Mouse (Mus musculus) ES-E14 (cell line): ENCODE data around the gene Ptprg. TPM values are rescaled to one million over a fixed set of nuclear protein-coding genes. Genes with fewer than 3 reads are reported as not detected.

Experiments used
- DNase-seq: peaks from one replicate; pipeline ENCODE4 v3.0.0-alpha.2; 2013; ENCODE audit warnings: low read depth, low spot score
- H3K27ac ChIP-seq: 2 replicates; pipeline ENCODE4 v1.5.1; 2012; ENCODE audit warnings: low read depth, mild to moderate bottlenecking, low read length, moderate library complexity, mixed read lengths; ENCODE audit not compliant: poor library complexity, insufficient read depth, severe bottlenecking
- H3K36me3 ChIP-seq: 2 replicates; pipeline ENCODE4 v1.6.1; 2012; ENCODE audit warnings: mild to moderate bottlenecking, low read length, moderate library complexity, mixed read lengths; ENCODE audit not compliant: control insufficient read depth, poor library complexity, insufficient read depth, severe bottlenecking
- H3K4me1 ChIP-seq, 2 experiments: fragments of 150-350 bp in 1 of 2; sonication (generic) in 1 of 2; 2 replicates each; pipeline ENCODE4 v1.6.1; 2012; ENCODE audit warnings: low read length in 2 of 2, mild to moderate bottlenecking in 1 of 2, mixed read lengths in 1 of 2; ENCODE audit not compliant: control insufficient read depth in 2 of 2, insufficient read depth in 2 of 2, poor library complexity in 1 of 2
- H3K4me3 ChIP-seq, 2 experiments: fragments of 150-350 bp in 1 of 2; sonication (generic) in 1 of 2; 2 replicates each; pipeline ENCODE4 v1.5.1; 2012; ENCODE audit warnings: low read length in 2 of 2, low read depth in 1 of 2, mild to moderate bottlenecking in 1 of 2, mixed read lengths in 1 of 2; ENCODE audit not compliant: insufficient read depth in 1 of 2, poor library complexity in 1 of 2, severe bottlenecking in 1 of 2
- H3K9ac ChIP-seq: 2 replicates; pipeline ENCODE4 v1.6.1; 2012; ENCODE audit warnings: low read depth, mild to moderate bottlenecking, low read length, mixed read lengths; ENCODE audit not compliant: poor library complexity, insufficient read depth, severe bottlenecking
- H3K9me3 ChIP-seq: fragments of 150-350 bp; sonication (generic); 2 replicates; pipeline ENCODE4 v1.6.1; 2012; ENCODE audit warnings: low read depth, mild to moderate bottlenecking, low read length; ENCODE audit not compliant: control insufficient read depth, insufficient read depth
- CHD2 ChIP-seq: IDR thresholded peaks from 2 replicates; pipeline ENCODE4 v1.6.1; 2014; ENCODE audit warnings: mild to moderate bottlenecking, low read depth, low read length, inconsistent platforms
- HCFC1 ChIP-seq: IDR thresholded peaks from 2 replicates; pipeline ENCODE4 v1.6.1; 2012; ENCODE audit warnings: low read length, inconsistent platforms, borderline replicate concordance; ENCODE audit not compliant: insufficient read depth
- MAFK ChIP-seq: IDR thresholded peaks from 2 replicates; pipeline ENCODE4 v1.6.1; 2014; ENCODE audit warnings: mild to moderate bottlenecking, low read depth, low read length, inconsistent platforms; ENCODE audit not compliant: insufficient read depth
- ZC3H11A ChIP-seq: IDR thresholded peaks from 2 replicates; pipeline ENCODE4 v1.6.1; 2012; ENCODE audit warnings: low read depth, mild to moderate bottlenecking, inconsistent platforms, low read length, borderline replicate concordance
- ZNF384 ChIP-seq: IDR thresholded peaks from 2 replicates; pipeline ENCODE4 v1.6.1; 2012; ENCODE audit warnings: low read depth, low read length, inconsistent platforms
- in situ Hi-C, 2 experiments: fragments of 600-800 bp; cut with MboI; formaldehyde crosslinking; loops; one replicate each; pipeline ENCODE4 v1.15.1; 2025; ENCODE audit warnings: low sequenced_read_pairs in 2 of 2, inconsistent platforms in 1 of 2; ENCODE audit not compliant: unreplicated experiment in 2 of 2
- total RNA-seq: library from RNA; depleted of rRNA; stranded (reverse); fragments of 300-350 nt; gene quantifications from 2 replicates; pipeline ENCODE4 v1.2.3, GENCODE M21; 2012

Gene Ptprg
- total RNA-seq, 1 experiment = 59.8 TPM

- H3K27ac ChIP-seq = no peak overlapping the region
- H3K36me3 ChIP-seq = no peaks in the 10 kb centered on the region
- no peak overlapping the region for H3K4me3 ChIP-seq
- H3K9ac ChIP-seq = no peak overlapping the region
- in situ Hi-C loops = no loop called here
- H3K4me1 ChIP-seq = no peaks in the 10 kb centered on the region
- no peaks in the 10 kb centered on the region for H3K9me3 ChIP-seq
- TF ChIP-seq CHD2 (no peak), MAFK (no peak), ZC3H11A (no peak), ZNF384 (no peak), HCFC1 (no peak)
- DNase-seq = no peak
Measured at GRCm38 (mm10) chr14:11992111-11992510, 438.8 kb downstream of the Ptprg start.

DNA sequence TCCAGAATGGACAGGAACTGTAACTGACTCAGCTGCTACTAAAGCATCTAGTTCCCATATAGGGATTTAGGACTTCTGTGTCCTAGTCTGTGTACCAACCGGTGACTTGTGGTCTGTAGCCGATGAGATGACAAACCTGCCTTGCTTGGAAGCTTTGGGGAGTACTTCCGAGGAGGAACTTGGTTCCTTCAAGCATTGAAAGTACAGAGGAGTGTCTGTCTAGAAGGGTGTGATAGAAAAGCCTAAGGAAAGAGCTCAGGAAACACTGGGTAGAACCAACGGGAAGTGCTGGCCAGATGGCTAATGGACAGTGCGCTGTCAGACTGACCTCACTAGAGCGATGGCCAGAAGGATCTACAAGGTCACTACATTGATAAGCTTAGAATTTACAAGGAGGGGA, 439.2 kb downstream of the Ptprg start:
- H3K4me1 ChIP-seq = no peaks in the 10 kb centered on the region
- in situ Hi-C loops = no loop called here
- no peak overlapping the region for H3K9ac ChIP-seq
- H3K4me3 ChIP-seq = no peak overlapping the region
- no peak for DNase-seq
- no peaks in the 10 kb centered on the region for H3K9me3 ChIP-seq
- no peaks in the 10 kb centered on the region for H3K36me3 ChIP-seq
- no peak for TF ChIP-seq MAFK
- no peak for TF ChIP-seq HCFC1
- no peak for TF ChIP-seq ZNF384
- TF ChIP-seq ZC3H11A = no peak
- TF ChIP-seq CHD2 = no peak
- no peak overlapping the region for H3K27ac ChIP-seq

- Histone ChIP-seq H3K4me3 (no peak overlapping the region), H3K27ac (no peak overlapping the region), H3K9ac (no peak overlapping the region), H3K36me3 (no peaks in the 10 kb centered on the region), H3K4me1 (no peaks in the 10 kb centered on the region), H3K9me3 (no peaks in the 10 kb centered on the region)
- TF ChIP-seq HCFC1 (no peak), MAFK (no peak), ZC3H11A (no peak)
- in situ Hi-C loops = no loop called here
- DNase-seq = no peak
Measured at GRCm38 (mm10) chr14:11997555-11997954, 444.2 kb downstream of the Ptprg start.

DNA sequence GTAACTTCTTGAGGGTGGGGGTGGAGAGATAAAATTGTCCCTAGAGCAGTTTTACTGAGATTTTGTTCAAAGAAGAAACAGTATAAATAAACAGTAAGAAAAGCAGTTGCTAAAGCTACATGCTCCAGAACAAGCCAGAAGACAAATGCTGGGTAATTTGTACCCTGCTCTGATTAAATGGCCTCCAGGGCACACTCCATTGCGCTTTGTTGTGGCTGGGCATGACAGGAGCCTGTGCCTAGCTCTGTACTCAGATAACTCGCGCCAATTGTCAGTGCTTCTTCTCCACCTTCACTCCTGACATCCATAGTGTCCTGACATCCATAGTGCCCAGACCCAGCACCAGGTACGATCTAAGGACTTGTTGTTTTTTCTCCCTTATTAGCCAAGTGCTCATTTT, 445.1 kb downstream of the Ptprg start:
- Histone ChIP-seq H3K4me1 (no peaks in the 10 kb centered on the region), H3K27ac (no peak overlapping the region), H3K36me3 (no peaks in the 10 kb centered on the region), H3K4me3 (no peak overlapping the region), H3K9me3 (no peaks in the 10 kb centered on the region), H3K9ac (no peak overlapping the region)
- no peak for DNase-seq
- in situ Hi-C loops = no loop called here
- no peak for TF ChIP-seq HCFC1
- TF ChIP-seq ZC3H11A = no peak
- no peak for TF ChIP-seq MAFK
- TF ChIP-seq CHD2 = no peak
- no peak for TF ChIP-seq ZNF384

DNA sequence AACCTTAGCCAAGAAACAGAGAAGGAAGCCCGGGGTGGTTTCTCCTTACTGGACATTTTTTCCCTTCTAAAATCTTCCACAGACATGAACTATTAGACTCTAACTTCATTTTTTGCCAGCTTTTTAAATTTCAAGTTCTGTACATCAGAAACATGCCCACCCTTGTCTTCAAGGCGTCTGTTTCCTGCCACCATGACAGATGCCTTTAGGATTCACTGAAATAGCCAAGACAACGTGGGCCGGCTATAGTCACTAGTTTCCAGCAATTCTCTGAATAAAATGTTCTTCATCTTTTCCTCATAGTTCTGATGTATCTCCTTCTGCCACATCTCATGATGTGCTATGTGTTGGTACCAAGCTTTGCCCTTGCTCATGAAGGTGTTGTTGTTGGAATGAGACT, 450.7 kb downstream of the Ptprg start:
- no peak for DNase-seq
- Histone ChIP-seq H3K9ac (no peak overlapping the region), H3K4me1 (no peaks in the 10 kb centered on the region), H3K36me3 (no peaks in the 10 kb centered on the region), H3K27ac (no peak overlapping the region), H3K4me3 (no peak overlapping the region), H3K9me3 (no peaks in the 10 kb centered on the region)
- in situ Hi-C loops = no loop called here
- TF ChIP-seq ZC3H11A (no peak), MAFK (no peak), HCFC1 (no peak), ZNF384 (no peak)
